25 mouse cellular contexts compared by ENCODE assay signal in the genomic region with DNA sequence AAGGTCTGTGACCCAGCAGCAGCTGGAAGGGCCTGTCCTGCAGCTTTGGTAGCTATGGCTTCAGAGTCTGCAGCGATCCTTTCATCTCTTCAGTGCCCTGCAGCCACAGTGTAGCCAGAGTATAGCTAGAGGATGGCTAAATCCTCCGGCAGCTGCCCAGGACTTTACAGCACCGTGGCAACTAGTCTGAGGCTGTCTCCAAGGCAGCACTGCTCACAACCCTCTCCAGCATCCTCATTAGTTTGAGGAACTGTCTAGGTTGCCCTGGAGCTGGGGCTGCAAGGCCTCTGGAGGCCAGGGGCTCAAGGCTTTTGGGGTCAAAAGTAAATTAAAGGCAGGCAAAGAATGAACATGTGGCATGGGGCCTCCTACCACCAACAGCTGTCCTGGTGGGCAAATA. TPM values are rescaled to one million over a fixed set of nuclear protein-coding genes. Genes with fewer than 3 reads are reported as not detected.
DNase-seq lines count a peak whose midpoint lies in the region; ATAC-seq lines count a peak whose summit lies in the region.
"Had no signal": no experiment of that assay in that cellular context is flagged by ENCODE, and none has a peak within 500 bp of the region (broad histone marks: within the 10 kb centered on the region; RNA-seq: fewer than 3 reads in every experiment).

No protein-coding gene starts in this region.

- H3K4me2 ChIP-seq in hindbrain, embryonic 11.5 days (replicated peaks; ENCODE audit: low read depth, low read length): no peak overlapping the region
- no peak overlapping the region for H3K4me2 ChIP-seq in hindbrain, embryonic 16.5 days (ENCODE audit: low read length)
- no peak overlapping the region for H3K4me2 ChIP-seq in midbrain, embryonic 12.5 days (replicated peaks)
- H3K4me2 ChIP-seq: liver, embryonic 11.5 days; neural tube, embryonic 13.5 days had no signal

- no peak overlapping the region for H3K27ac ChIP-seq in hindbrain, embryonic 11.5 days (ENCODE audit: low read depth, low read length)
- H3K27ac ChIP-seq in hindbrain, embryonic 16.5 days (ENCODE audit: low read depth, low read length): no peak overlapping the region
- H3K27ac ChIP-seq in midbrain, embryonic 12.5 days (replicated peaks): 0 out of 2 replicates have a peak overlapping the region, but pooled peaks have one; percentile 20
- H3K27ac ChIP-seq: forebrain, embryonic 10.5 days; heart, embryonic 10.5 days; kidney, postnatal 0 days; neural tube, embryonic 13.5 days had no signal

- H3K36me3 ChIP-seq in hindbrain, embryonic 11.5 days (ENCODE audit: control insufficient read depth, insufficient read depth, low read length): no peaks in the 10 kb centered on the region
- no peaks in the 10 kb centered on the region for H3K36me3 ChIP-seq in hindbrain, embryonic 16.5 days (ENCODE audit: control insufficient read depth, insufficient read depth, low read length)
- no peaks in the 10 kb centered on the region for H3K36me3 ChIP-seq in midbrain, embryonic 12.5 days
- H3K36me3 ChIP-seq: forebrain, embryonic 10.5 days; G1E; heart, embryonic 10.5 days; neural tube, embryonic 13.5 days had no signal

- no peaks in the 10 kb centered on the region for H3K27me3 ChIP-seq in hindbrain, embryonic 11.5 days (ENCODE audit: control insufficient read depth, insufficient read depth, low read length)
- H3K27me3 ChIP-seq in hindbrain, embryonic 16.5 days (replicated peaks; ENCODE audit: control insufficient read depth, insufficient read depth, low read length): no peaks in the 10 kb centered on the region
- H3K27me3 ChIP-seq in midbrain, embryonic 12.5 days: no peaks in the 10 kb centered on the region
- H3K27me3 ChIP-seq: CH12.LX; neural tube, embryonic 13.5 days; Patski had no signal

- H3K4me3 ChIP-seq in hindbrain, embryonic 11.5 days (ENCODE audit: low read depth, low read length): no peak overlapping the region
- H3K4me3 ChIP-seq in hindbrain, embryonic 16.5 days (ENCODE audit: low read length): no peak overlapping the region
- no peak overlapping the region for H3K4me3 ChIP-seq in midbrain, embryonic 12.5 days
- H3K4me3 ChIP-seq: forebrain, embryonic 10.5 days; heart, embryonic 10.5 days; neural tube, embryonic 13.5 days had no signal

- peak; percentile 36 for DNase-seq in hindbrain, embryonic 11.5 days (ENCODE audit: low spot score)
- peak; percentile 34 for DNase-seq in embryo, embryonic 10.5 days (ENCODE audit: low spot score)
- DNase-seq in forelimb bud, embryonic 11.5 days (ENCODE audit: low read depth, low spot score): peak; percentile 10
- DNase-seq in thymus, postnatal 14 days: no peak
- no peak for DNase-seq in gastrocnemius, postnatal 4 days (ENCODE audit: low spot score in 2 of 2)
- DNase-seq in frontal cortex, postnatal 36 days (ENCODE audit: low spot score in 2 of 2): no peak
- DNase-seq: adrenal gland, adult 2 months; cerebellum, adult 18-20 months; cerebellum, postnatal 14 days; gastrocnemius, postnatal 36 days; heart, postnatal 4 days; kidney, adult 2 months; liver, postnatal 0 days had no signal

- no peaks in the 10 kb centered on the region; the same call in 1 of the 2 replicates for H3K4me1 ChIP-seq in hindbrain, embryonic 11.5 days (replicated peaks; ENCODE audit: control insufficient read depth, insufficient read depth, low read length)
- H3K4me1 ChIP-seq in hindbrain, embryonic 16.5 days (ENCODE audit: control insufficient read depth, insufficient read depth, low read depth, low read length): no peaks in the 10 kb centered on the region
- H3K4me1 ChIP-seq in midbrain, embryonic 12.5 days: peaks cover 11% of the 10 kb centered on the region; the same call in 1 of the 2 replicates
- H3K4me1 ChIP-seq: heart, embryonic 10.5 days had no signal

- no peak for ATAC-seq in hindbrain, embryonic 11.5 days (ENCODE audit: low FRiP score)
- no peak for ATAC-seq in hindbrain, embryonic 16.5 days
- no peak for ATAC-seq in midbrain, embryonic 12.5 days (ENCODE audit: low FRiP score, low read depth)
- ATAC-seq: forebrain, embryonic 16.5 days; liver, postnatal 0 days; lung, postnatal 0 days had no signal

- 44% methylated on average over 3 of the region's 3 CpGs for WGBS in hindbrain, embryonic 11.5 days
- WGBS in hindbrain, embryonic 16.5 days: 50% methylated on average over 3 of the region's 3 CpGs
- WGBS in midbrain, embryonic 12.5 days: 38% methylated on average over 3 of the region's 3 CpGs

- no peak overlapping the region for H3K9ac ChIP-seq in hindbrain, embryonic 11.5 days (ENCODE audit: low read depth, low read length)
- H3K9ac ChIP-seq in hindbrain, embryonic 16.5 days (ENCODE audit: low read depth, low read length): no peak overlapping the region
- no peak overlapping the region for H3K9ac ChIP-seq in midbrain, embryonic 12.5 days (replicated peaks)
- H3K9ac ChIP-seq: liver, postnatal 0 days; neural tube, embryonic 13.5 days had no signal

- no peaks in the 10 kb centered on the region for H3K9me3 ChIP-seq in hindbrain, embryonic 11.5 days (ENCODE audit: control insufficient read depth, low read length)
- H3K9me3 ChIP-seq in hindbrain, embryonic 16.5 days (ENCODE audit: control insufficient read depth, low read length): no peaks in the 10 kb centered on the region
- no peaks in the 10 kb centered on the region for H3K9me3 ChIP-seq in midbrain, embryonic 12.5 days
- H3K9me3 ChIP-seq: forebrain, embryonic 10.5 days; G1E; heart, embryonic 10.5 days; neural tube, embryonic 13.5 days had no signal

RNA-seq across cellular contexts. Expression of a gene that starts 37.3 kb away (rescaled TPM):
- polyA plus RNA-seq in hindbrain, embryonic 11.5 days (2014; fragmentation: Nextera tagmentation; extraction: Ambion mirVana): 18.0 and 27.7 TPM in 2 replicates
- 25.0 and 29.5 TPM in 2 replicates for polyA plus RNA-seq in hindbrain, embryonic 16.5 days (2015; fragmentation: Nextera tagmentation; extraction: Ambion mirVana)
- polyA plus RNA-seq in midbrain, embryonic 12.5 days (2016; fragmentation: Nextera tagmentation; extraction: Ambion mirVana): 8.7 and 12.4 TPM in 2 replicates
- 10 to 100 TPM; 17.8 to 17.9 TPM for total RNA-seq in gastrocnemius, postnatal 4 days (2021)
- total RNA-seq: G1E had no signal
- polyA plus RNA-seq: G1E had no signal

Comparison
In these comparisons a context has a peak if more than half of its experiments do, and no peak if none do; other contexts are left out.
1. DNase-seq: peak in hindbrain, embryonic 11.5 days (single experiment), embryo, embryonic 10.5 days (single experiment) and forelimb bud, embryonic 11.5 days (single experiment); none in thymus, postnatal 14 days (single experiment), gastrocnemius, postnatal 4 days (0 of 2) and frontal cortex, postnatal 36 days (0 of 2).